Mouse (Mus musculus) hindbrain, embryonic 16.5 days (tissue): ENCODE results near the gene 2210407C18Rik. TPM values are rescaled to one million over a fixed set of nuclear protein-coding genes. Genes with fewer than 3 reads are reported as not detected.

ENCODE experiments used
- ATAC-seq: fragments of 200-750 bp; cut with Nextera tagmentation; 2 replicates; pipeline ENCODE4 v1.8.0; 2017; ENCODE audit warnings: moderate TSS enrichment, moderate library complexity
- H3K27ac ChIP-seq: fragments of 300-500 bp; sonication (generic); 2 replicates; pipeline ENCODE4 v1.5.1; 2014; ENCODE audit warnings: low read depth, mild to moderate bottlenecking, control low read depth, low read length, moderate library complexity
- H3K27me3 ChIP-seq: fragments of 300-500 bp; sonication (generic); replicated peaks from 2 replicates; pipeline ENCODE4 v1.6.1; 2014; ENCODE audit warnings: low read length; ENCODE audit not compliant: control insufficient read depth, insufficient read depth
- H3K36me3 ChIP-seq: fragments of 300-500 bp; sonication (generic); 2 replicates; pipeline ENCODE4 v1.6.1; 2014; ENCODE audit warnings: mild to moderate bottlenecking, low read length, moderate library complexity, mixed read lengths; ENCODE audit not compliant: control insufficient read depth, insufficient read depth
- H3K4me1 ChIP-seq: fragments of 300-500 bp; sonication (generic); 2 replicates; pipeline ENCODE4 v1.6.1; 2014; ENCODE audit warnings: low read depth, low read length; ENCODE audit not compliant: control insufficient read depth, insufficient read depth
- H3K4me2 ChIP-seq: fragments of 300-500 bp; sonication (generic); 2 replicates; pipeline ENCODE4 v1.6.1; 2014; ENCODE audit warnings: mild to moderate bottlenecking, low read length, control low read depth, moderate library complexity
- H3K4me3 ChIP-seq: fragments of 300-500 bp; sonication (generic); 2 replicates; pipeline ENCODE4 v1.5.1; 2014; ENCODE audit warnings: mild to moderate bottlenecking, low read length, control low read depth, moderate library complexity
- H3K9ac ChIP-seq: fragments of 300-500 bp; sonication (generic); 2 replicates; pipeline ENCODE4 v1.6.1; 2014; ENCODE audit warnings: low read depth, mild to moderate bottlenecking, control low read depth, low read length, moderate library complexity
- H3K9me3 ChIP-seq: fragments of 300-500 bp; sonication (generic); 2 replicates; pipeline ENCODE4 v1.6.1; 2014; ENCODE audit warnings: mild to moderate bottlenecking, low read length, moderate library complexity; ENCODE audit not compliant: control insufficient read depth
- WGBS: fragments of 180-500 bp; shearing (Covaris S2); extraction: QIAGEN DNeasy Blood & Tissue Kit; methylation state at CpG from one replicate; pipeline ENCODE4 v1.1.7; 2014; 5-methylcytosine and 5-hydroxymethylcytosine counted together
- polyA plus RNA-seq: library from polyadenylated mRNA; unstranded; fragments of >200 nt; fragmentation: Nextera tagmentation; extraction: Ambion mirVana; gene quantifications from 2 replicates; pipeline ENCODE4 v1.2.1, GENCODE M21; 2015

The 2210407C18Rik gene
- polyA plus RNA-seq, 1 experiment from 2014 or later, result not detected

GRCm38 (mm10) chr11:58577430-58577829 is 38.4 kb downstream of the 2210407C18Rik start, which contains the start of gene Olfr325:
Gene Olfr325 (plus strand): TSS chr11:58577730.
- 80% methylated on average over 1 of the region's 1 CpGs for WGBS
- no peak within 1 kb of the TSS for H3K4me3 ChIP-seq
- no peaks in the 10 kb centered on the region for H3K36me3 ChIP-seq
- no peaks in the 10 kb centered on the region for H3K9me3 ChIP-seq
- no peaks in the 10 kb centered on the region for H3K4me1 ChIP-seq
- no peaks in the 10 kb centered on the region for H3K27me3 ChIP-seq
- H3K27ac ChIP-seq, result no peak within 1 kb of the TSS
- H3K4me2 ChIP-seq, result no peak within 1 kb of the TSS
- no peak within 1 kb of the TSS for H3K9ac ChIP-seq
- no peak for ATAC-seq

- WGBS, result 72% methylated on average over 5 of the region's 5 CpGs
- no peak within 1 kb of the TSS for H3K4me2 ChIP-seq
- ATAC-seq, result no peak
- no peak within 1 kb of the TSS for H3K9ac ChIP-seq
- H3K4me3 ChIP-seq, result no peak within 1 kb of the TSS
- H3K9me3 ChIP-seq, result no peaks in the 10 kb centered on the region
- H3K4me1 ChIP-seq, result no peaks in the 10 kb centered on the region
- H3K27ac ChIP-seq, result no peak within 1 kb of the TSS
- no peaks in the 10 kb centered on the region for H3K36me3 ChIP-seq
- H3K27me3 ChIP-seq, result no peaks in the 10 kb centered on the region
Measured at GRCm38 (mm10) chr11:58570405-58570804, 45.5 kb downstream of the 2210407C18Rik start, which contains the start of gene Olfr224. Gene Olfr224 (minus strand): TSS chr11:58570553.

Other genes with a start within 250 kb of the 2210407C18Rik start
- not detected in 2 replicates for gene Lypd8, start 237.0 kb downstream of the 2210407C18Rik start, polyA plus RNA-seq
- gene 1810065E05Rik, start 195.0 kb downstream of the 2210407C18Rik start, polyA plus RNA-seq, result not detected in 2 replicates
- not detected in 2 replicates for gene Gm12253, start 183.5 kb downstream of the 2210407C18Rik start, polyA plus RNA-seq
- gene Lypd9, start 163.2 kb downstream of the 2210407C18Rik start, polyA plus RNA-seq, result not detected in 2 replicates
- not detected in 2 replicates for gene Olfr30, start 153.8 kb downstream of the 2210407C18Rik start, polyA plus RNA-seq
- not detected in 2 replicates for gene Olfr332, start 123.5 kb downstream of the 2210407C18Rik start, polyA plus RNA-seq
- not detected in 2 replicates for gene Olfr331, start 113.5 kb downstream of the 2210407C18Rik start, polyA plus RNA-seq
- not detected in 2 replicates for gene Olfr330, start 81.2 kb downstream of the 2210407C18Rik start, polyA plus RNA-seq
- not detected in 2 replicates for gene Olfr329-ps, start 69.7 kb downstream of the 2210407C18Rik start, polyA plus RNA-seq
- gene Olfr328, start 60.4 kb downstream of the 2210407C18Rik start, polyA plus RNA-seq, result 0.07 TPM in 1 of 2 replicates, not detected in the other
- gene Olfr224, start 45.5 kb downstream of the 2210407C18Rik start, polyA plus RNA-seq, result 0.15 and 0.17 TPM in 2 replicates
- gene Olfr325, start 38.3 kb downstream of the 2210407C18Rik start, polyA plus RNA-seq, result not detected in 2 replicates
- 0.08 and 0.30 TPM in 2 replicates for gene Olfr324, start 21.0 kb downstream of the 2210407C18Rik start, polyA plus RNA-seq
- gene Olfr323, start 14.4 kb upstream of the 2210407C18Rik start, polyA plus RNA-seq, result not detected in 2 replicates
- gene Trim58, start 24.4 kb upstream of the 2210407C18Rik start, polyA plus RNA-seq, result 0.20 and 0.25 TPM in 2 replicates
- gene Olfr322, start 42.7 kb upstream of the 2210407C18Rik start, polyA plus RNA-seq, result not detected in 2 replicates
- not detected in 2 replicates for gene Olfr320, start 65.0 kb upstream of the 2210407C18Rik start, polyA plus RNA-seq
- not detected in 2 replicates for gene Olfr319, start 83.1 kb upstream of the 2210407C18Rik start, polyA plus RNA-seq
- gene Olfr318, start 107.9 kb upstream of the 2210407C18Rik start, polyA plus RNA-seq, result not detected in 2 replicates
- 0.26 and 0.27 TPM in 2 replicates for gene Olfr317, start 123.1 kb upstream of the 2210407C18Rik start, polyA plus RNA-seq
- not detected in 2 replicates for gene Olfr316, start 136.7 kb upstream of the 2210407C18Rik start, polyA plus RNA-seq
- 0.10 TPM in 1 of 2 replicates, not detected in the other for gene Olfr315, start 157.1 kb upstream of the 2210407C18Rik start, polyA plus RNA-seq
- not detected in 2 replicates for gene Olfr314, start 166.9 kb upstream of the 2210407C18Rik start, polyA plus RNA-seq
- gene Fam183b, start 185.9 kb upstream of the 2210407C18Rik start, polyA plus RNA-seq, result 10.0 and 11.0 TPM in 2 replicates
- not detected in 2 replicates for gene Olfr313, start 198.9 kb upstream of the 2210407C18Rik start, polyA plus RNA-seq
- not detected in 2 replicates for gene Olfr312, start 213.2 kb upstream of the 2210407C18Rik start, polyA plus RNA-seq
- gene Olfr311, start 223.2 kb upstream of the 2210407C18Rik start, polyA plus RNA-seq, result not detected in 2 replicates
- gene Gm12258, start 231.1 kb upstream of the 2210407C18Rik start, polyA plus RNA-seq, result 19.8 and 22.3 TPM in 2 replicates